Mouse (Mus musculus) thymus, postnatal 4 days (tissue): Measurements from ENCODE around the gene Art1.

ENCODE experiments used
- DNase-seq: peaks from one replicate; pipeline ENCODE4 v3.0.0; 2021

Gene Art1

DNA sequence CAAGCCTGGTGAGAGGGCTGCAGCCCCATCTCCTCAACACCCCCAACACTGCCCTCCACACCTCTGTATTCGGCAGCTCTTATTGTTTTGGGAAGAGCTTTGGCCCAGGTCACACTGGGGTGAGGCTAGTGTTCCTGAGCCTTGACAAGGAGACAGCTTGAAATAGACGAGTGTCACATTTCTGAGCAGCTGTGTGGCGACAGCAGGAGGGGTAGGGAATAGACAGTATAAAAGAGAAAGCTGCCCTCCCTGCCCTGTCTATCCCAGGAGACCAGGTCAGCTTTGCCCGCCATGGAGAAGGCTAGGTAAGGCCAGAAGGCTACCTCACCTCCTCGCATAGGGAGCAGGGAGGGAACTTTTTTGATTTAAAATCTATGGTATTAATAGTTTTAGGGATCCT is at the start of gene Art1:
Gene Art1, plus strand, starts transcription at position 257 of the 400 bp plus-strand sequence.
- no peak for DNase-seq

DNA sequence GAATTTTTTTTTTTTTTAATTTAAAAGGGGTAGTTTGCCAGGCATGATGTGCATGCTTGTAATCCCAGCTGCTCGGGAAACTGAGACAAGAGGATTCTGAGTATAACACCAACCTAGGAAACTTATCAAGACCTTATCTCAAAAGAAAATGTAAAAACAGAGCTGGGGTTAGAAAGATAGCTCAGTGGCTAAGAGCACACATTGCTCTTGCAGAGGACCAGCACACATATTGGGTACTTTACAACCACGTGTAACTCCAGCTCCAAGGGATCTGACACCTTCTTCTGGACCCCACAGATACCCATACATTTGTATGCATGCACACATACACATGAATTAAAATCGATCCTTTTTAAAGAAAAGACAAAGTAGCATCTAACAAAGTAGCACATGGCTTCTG is 40.2 kb upstream of the Art1 start:
- DNase-seq: no peak

DNA sequence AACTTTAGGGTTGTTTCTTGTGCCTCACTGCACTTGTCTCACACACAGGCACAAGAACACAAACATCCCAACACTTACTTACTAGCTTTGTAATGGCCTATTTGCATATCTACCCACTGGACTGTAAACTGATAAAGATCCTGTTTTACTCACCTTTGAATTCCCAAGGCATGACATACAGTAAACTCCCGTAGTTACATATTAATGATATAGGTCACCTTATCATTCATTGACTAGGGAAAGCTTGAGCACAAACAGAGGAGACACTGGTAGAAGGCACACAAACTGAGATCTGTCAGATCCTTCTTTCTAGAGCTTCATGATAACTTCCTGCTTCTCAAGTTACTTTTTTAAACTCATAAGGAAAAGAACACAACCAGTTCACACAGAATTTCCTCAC is 39.3 kb upstream of the Art1 start:
- no peak for DNase-seq

DNA sequence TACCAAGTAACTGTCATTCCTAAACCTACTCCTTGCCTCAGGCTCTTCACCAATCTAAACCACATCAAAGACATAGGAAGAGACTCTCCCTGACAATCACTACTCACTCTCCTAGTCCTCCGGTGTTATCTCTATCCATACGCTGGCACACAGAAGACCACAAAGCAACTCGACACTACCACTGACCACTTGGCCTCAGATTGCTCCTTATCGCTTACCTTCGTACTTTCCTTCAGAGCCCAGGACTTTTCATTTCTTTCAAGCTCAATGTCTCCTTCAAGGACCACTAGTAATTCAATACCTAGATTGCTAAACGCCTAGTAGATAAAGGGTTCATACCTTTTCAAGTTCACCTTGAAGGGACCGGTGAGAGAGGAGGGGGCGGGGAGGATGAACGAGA is 37.7 kb upstream of the Art1 start:
- DNase-seq: no peak

DNA sequence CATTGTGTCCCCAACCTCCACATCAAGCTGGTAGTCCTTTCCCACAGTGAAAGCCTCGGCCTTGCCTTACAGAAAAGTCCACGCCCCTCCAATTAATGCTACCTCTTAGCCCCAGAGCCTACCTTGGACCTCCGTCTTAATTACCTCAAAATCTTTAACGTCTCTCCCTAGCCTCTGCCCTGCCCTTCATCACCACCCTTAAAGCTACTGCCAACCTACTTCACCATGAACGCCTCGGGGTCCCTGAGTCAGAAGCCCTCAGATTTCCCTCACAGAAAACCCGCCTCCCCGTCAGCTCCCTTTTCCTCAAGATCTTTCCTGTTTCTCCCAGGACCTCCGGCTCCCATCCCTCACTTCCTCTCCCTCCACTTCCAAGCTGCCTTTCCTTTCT is 36.9 kb upstream of the Art1 start:
- DNase-seq: no peak

DNA sequence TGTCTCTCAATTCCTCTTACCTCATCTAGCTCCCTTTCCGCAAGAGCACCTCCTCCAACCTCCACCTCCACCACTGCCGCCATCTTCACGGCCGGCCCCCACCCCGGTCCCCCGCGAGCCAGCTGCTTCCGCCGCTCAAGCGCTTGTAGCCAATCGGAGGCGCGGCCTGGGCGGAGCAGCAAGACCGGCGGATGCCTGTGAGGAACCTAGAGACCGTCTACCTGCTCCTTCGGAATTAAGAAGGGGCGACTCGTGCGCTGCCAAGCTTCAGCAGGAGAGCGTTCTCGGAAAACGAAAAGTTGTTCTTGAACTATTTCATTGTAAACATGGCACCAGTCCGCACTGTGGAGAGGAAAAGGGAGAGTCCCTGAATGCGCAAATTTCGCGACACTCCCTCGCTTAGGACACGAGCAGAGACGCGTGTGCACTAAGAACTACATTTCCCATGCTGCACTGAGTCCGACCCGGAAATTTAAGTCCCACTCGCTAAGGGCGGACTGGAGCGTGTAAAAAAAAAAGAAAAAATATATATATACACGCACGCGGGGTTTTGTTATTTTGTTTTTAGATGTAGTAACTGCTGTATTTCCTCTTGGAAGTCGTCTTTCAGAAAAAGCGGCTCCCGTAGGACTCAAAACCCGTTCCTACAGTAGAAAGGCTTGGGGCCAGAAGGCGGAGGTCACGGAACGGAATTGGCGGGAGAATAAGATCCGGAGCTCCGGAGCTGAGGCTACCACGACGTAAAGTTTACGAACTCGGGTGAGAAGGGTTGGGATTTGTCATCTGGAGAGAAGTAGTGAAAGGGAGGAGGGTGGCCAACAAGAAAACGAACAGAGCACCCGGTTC is 36.3 kb upstream of the Art1 start, which contains the start of the genes Rnf121, Xndc1 and Xntrpc:
Gene Rnf121, minus strand, starts transcription at position 424 of the 846 bp plus-strand sequence.
Gene Xndc1, plus strand, starts transcription at position 466 of the 846 bp plus-strand sequence.
Gene Xntrpc, plus strand, starts transcription at position 668 of the 846 bp plus-strand sequence.
- DNase-seq: peak; percentile 93

DNA sequence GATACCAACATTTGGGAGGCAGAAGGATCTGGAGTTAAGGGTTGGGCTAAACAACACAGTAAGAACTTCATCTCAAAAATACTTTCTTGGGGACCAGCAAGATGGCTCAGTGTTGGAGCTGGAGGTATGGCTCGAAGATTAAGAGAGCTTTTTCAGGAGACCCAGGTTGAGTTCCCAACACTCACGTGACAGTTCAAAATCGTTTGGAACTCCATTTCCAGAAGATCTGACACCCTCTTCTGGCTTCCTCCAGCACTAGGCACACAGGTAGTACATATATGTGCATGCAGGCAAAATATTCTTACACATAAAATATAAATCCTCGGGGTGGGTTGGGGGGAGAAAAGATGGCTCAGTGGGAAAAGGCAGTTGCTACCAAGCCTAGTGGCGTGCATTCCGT is 35.2 kb upstream of the Art1 start:
- no peak for DNase-seq

DNA sequence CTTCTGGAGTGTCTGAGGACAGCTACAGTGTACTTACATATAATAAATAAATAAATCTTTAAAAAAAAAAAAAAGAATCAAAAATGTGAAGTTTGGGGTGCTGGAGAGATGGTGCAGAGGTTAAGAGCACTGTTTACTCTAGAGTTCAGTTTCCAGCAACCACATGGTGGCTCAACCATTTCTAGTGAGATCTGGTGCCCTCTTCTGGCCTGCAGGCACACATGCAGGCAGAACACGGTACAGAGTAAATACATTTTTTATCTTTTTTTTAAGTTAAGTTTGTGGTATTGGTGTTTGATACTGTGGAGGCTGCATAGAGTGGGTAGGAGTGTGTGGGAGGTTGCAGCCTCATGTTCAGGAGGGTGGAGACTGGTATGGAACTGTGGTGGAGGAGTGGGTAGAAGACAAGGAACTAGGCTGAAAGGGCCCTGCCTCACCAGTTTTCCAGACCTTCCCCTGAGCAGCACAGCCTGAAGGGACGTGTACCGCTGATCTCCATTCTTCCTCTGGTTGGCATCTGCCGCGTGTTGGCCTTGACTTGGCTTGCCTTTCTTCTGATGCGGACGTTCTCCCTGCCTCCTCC is 24.7 kb upstream of the Art1 start:
- peak; percentile 70 for DNase-seq

DNA sequence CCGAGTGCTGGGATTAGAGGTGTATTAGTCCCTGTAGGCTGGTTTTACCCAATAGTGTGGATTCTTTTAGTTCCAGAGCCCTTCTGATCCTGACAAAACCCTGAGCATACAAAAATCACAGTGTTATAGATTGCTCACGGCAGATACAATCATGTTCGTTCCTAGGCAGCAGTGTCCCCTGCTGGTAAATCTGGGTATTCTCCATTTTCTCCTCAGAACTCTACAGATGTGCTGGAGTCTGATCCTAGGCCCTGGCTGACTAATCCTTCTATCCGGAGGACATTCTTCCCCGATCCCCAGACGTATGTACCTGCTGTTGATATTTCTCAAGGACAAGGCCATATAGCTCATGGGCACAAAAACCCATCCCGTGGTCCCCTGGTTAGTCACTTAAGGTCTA is 23.0 kb upstream of the Art1 start:
- peak; percentile 42 for DNase-seq

DNA sequence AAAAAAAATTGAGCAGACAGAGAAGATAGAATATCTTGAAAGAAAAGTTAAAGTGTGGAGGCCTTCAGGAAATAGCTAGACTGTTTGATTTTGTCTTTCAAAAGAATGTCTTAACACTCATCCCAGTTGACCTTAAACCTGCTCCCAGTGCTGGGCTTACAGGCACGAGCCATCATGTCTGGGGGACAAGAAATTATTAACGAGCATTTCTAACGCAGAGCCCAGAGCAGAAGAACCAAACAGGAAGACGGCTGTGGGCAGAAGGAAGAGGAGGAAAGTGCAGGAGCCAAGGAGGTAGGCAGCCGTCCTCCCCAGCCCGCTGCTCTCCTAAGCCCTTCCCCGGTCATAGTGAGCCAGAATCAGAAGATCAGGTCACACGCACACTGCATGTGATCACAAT is 21.2 kb upstream of the Art1 start:
- DNase-seq: no peak

DNA sequence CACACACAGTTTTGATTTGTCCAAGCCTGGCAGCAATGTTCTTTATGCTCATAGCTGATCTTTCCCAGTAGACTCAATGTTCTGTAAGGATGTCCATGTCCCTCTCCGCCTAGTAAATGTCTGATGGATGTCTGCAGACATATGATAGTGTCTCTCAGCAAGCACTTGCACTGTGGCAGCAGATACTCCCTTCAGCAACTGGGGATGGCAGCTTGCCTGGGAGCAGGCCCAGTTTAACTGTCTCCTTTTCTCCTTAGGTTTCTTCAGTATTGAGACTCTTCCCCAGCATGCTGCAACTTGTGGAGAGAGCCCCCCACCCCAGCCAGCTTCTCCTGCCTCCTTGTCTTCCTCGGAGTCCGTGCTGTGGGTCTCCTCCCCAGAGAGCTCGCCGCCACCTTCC is 19.8 kb upstream of the Art1 start:
- no peak for DNase-seq

DNA sequence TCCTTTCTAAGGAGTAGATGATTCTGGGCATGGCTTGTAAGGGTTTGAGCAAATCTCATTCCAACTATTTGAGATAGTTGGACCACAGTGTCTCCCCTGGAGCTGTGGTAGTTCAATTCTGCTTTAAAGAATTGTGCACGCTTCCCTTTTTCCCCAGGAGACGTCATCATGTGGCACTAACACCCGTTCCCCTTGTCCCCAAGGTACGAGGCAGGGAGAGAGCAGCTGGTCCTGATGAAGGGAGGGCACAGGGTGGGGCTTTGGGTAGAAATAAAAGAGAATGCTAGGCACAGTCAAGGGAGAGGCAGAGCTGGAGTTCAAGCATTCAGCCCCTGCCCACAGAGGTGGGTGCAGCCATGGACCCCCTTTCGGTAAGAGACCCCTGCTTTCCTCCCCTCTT is 18.7 kb upstream of the Art1 start, which contains the start of gene Trpc2:
Gene Trpc2, plus strand, starts transcription at position 301 of the 400 bp plus-strand sequence.
- DNase-seq: no peak

DNA sequence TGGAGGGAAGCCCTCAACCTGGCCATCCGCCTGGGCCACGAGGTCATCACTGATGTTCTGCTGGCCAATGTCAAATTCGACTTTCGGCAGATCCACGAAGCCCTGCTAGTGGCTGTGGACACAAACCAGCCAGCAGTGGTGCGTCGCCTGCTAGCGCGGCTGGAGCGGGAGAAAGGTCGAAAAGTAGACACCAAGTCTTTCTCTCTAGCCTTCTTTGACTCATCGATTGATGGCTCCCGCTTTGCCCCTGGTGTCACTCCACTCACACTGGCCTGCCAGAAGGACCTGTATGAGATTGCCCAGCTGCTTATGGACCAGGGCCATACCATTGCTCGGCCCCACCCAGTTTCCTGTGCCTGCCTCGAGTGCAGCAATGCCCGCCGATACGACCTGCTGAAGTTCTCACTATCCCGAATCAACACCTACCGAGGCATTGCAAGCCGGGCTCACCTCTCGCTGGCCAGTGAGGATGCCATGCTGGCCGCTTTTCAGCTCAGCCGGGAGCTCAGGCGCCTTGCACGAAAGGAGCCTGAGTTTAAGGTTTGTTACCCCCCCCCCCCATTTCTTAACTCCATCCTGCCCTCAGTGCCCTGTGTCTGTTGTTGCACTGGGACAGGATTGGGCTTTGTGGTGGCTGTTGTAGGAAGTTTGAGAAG is 17.4 kb upstream of the Art1 start:
- DNase-seq: no peak

DNA sequence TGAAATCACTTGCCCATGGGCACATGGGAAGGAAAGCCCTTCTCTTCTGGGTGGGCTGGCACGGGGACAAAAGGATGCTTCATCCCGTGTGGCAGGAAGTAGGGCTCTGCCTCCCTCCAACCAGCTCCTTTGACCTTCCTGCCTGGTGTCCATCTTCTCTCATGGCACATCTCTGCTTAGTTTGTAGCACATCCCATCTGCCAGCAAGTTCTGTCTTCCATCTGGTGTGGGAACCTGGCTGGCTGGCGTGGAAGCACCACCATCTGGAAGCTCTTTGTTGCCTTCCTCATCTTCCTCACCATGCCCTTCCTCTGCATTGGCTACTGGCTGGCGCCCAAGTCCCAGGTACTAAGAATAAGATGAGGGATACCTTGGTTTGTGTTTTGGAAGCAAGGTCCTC is 14.2 kb upstream of the Art1 start:
- DNase-seq: no peak

DNA sequence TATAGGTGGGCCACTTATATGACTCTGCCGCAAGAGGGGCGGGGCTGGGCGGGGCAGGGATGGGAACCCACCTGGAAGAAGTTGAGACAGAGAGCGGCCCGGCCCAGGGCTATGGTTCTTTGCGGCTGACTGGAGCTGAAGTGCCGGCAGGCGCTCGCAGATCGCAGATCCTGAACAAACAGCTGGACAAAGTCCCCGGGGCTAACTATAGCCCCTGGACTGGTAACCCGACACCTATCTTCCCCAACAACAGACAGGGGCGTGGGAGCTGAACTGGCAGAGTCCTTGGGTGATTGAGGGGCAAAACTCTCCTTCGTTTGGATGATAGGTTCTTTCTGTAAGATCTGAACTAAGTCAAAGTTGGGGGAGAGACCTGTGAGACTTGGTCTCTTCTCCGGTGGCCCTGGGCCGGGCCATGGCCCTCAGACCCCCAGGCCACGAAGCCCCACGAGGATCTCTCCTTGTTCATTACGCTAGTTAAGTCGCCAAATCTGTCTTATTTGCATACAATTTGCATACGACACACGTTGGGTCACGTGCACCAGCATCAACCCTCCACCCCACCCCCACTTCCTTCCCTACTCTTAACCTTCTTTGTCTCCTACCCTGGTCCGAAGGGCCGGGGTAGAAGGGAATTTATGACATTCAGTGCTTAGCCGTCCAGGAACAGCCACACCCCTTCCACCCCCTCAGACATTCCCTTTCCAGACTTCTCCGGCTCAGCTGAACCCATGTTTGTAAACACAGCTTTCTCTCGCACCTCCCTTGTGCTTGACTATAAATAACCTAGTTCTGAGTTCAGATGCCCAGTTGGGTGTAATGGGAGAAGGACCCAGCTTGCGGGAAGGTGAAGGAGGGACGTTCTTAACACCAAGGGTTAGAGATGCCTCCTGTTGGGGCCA is 1.5 kb upstream of the Art1 start:
- peak; percentile 71 for DNase-seq

DNA sequence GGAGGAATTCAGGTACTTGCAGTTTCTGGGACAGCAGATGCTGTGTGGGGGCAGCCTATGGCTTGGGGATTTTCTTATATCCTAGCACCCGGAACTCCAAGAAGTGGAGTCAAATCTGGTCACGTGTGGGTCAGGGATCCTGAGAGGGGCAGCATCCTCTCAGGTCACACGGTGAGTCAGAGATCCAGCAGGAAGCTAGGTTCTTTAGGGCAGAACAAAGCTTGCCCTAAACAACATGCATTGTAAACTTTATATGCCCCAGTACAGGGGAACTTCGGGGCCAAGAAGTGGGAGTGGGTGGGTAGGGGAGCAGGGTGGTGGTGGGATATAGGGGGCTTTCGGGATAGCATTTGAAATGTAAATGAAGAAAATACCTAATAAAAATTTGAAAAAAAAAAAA is 675 bp upstream of the Art1 start:
- DNase-seq: no peak

DNA sequence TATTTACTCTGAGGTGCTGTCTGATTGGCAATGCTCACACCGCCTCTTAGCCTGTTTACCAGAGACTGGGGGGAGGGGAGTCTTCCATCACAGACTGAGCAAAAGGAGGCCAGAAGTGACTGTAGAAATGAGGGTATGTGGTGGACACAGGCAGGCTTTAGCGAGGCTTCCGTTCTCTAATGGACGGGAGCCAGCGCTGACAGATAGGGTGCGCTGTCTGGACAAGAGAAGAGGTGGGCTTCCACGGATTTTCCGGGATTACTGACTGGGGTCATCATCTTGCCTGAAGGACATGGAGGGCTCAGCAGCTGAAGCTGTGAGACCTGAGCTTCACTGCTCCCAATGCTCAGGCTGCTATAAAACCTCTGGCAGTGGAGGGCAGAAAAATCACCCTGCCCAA is 698 bp downstream of the Art1 start:
- DNase-seq: no peak

DNA sequence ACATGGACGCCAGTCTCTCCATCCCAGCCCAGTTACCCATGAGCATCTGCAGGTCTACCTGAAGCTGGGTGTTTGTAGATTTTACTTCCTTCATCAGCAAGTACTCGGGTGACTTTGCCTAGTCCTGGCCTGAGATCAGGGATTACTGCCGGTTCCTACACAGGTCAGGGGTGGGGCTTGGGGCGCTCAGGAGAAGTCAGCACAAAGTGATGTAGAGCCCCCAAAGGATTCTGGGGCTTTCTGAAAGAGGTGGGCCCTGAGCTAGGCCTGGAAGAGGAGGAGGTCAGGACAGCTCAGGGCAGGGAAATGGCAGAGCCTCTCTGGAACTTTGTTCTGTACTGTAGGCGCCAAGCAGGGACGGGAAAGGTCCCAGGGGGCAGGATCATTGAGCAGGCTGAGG is 1.2 kb downstream of the Art1 start:
- DNase-seq: no peak

DNA sequence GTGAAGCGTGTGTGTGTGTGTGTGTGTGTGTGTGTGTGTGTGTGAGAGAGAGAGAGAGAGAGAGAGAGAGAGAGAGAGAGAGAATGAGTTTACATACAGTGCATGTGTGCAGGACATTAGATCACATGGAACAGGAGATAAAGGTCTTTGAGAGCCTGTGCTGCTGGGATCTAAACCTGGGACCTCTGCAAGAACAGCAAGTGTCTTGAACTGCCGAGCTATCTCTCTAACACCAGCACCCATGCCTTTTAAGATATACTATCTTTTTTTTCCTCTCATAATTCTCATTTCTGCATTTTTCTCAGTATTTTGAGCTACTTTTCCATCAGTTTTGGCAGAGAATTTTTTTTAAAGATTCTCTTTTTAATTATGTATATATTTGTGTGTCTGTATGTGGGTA is 2.0 kb downstream of the Art1 start:
- no peak for DNase-seq

DNA sequence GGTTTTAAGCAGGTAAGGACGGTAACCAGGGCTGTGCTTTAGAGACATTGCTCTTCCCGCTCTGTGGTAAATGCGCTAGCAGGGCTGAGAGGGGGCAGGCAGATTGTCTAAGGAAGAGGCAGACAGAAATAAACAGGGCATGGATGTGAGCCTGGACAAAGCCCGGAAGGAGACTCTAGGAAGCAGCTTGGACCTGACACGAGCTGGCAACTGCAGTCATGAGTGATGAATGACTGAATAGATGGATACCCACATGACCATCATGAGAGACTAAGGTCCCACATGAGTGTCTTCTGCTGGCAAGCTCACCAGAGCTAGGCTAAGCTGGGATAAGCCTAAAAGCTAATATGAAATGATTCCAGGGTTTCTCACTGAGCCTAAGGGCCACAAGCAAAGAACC is 2.6 kb downstream of the Art1 start:
- DNase-seq: no peak

DNA sequence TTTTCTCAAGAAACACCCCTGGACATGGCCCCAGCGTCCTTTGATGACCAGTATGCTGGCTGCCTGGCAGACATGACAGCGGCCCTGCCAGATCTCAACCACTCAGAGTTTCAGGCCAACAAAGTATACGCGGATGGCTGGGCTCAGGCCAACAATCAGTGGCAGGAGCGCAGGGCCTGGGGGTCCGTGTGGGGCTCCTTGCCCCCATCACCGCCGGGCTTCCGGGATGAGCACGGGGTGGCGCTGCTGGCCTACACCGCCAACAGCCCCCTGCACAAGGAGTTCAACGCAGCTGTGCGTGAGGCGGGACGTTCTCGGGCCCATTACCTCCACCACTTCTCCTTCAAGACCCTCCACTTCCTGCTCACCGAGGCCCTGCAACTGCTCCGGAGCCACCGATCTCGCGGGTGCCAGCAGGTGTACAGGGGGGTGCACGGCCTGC is 5.2 kb downstream of the Art1 start:
- peak; percentile 80 for DNase-seq

DNA sequence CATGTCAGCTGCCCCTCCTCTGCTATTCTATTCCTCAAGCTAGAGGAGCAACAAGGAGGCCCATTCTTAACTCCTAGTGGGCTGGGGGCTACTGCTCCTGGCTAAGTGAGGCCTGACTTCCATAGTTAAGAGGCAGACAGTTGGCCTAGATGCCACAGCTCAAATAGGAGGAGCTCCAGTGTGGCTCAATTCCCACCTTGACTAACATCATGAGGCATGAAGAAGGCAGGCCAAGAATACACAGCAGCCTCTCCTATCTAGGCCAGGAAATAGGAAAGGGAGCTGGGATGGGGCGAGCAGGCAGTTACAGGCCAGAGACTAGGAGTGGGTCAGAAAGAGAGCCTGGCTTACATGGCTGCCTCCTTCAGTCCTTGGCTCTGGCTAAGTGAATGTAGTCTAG is 6.7 kb downstream of the Art1 start:
- DNase-seq: no peak

DNA sequence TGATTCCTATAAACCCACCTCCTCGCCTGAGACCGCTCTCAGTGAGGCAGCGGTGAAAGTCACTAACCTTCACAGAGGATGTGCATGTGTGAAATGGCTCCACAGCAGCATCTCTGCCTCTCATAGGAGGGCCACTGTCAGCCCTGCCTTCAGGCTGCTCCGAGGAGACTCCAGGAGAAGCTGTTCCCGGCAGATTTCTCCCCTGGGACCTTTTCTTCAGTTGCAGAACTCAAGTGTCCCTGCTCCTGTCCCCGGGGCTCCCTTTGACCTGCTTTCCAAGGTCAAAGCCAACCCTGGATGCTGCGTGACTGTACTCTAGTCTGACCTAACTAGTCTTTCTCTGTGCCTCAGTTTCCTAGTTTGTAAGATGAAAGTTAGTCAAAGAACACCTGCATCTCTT is 7.6 kb downstream of the Art1 start, which contains the start of gene Art5:
Gene Art5, minus strand, starts transcription at position 319 of the 400 bp plus-strand sequence.
- DNase-seq: no peak
